Mouse (Mus musculus) megakaryocyte, embryonic 14.5 days (primary cell): ENCODE results near the gene Gm13271.
"Not testable (repeated sequence)": the region's sequence is repeated elsewhere in the genome, so short reads cannot be mapped to it uniquely, and the experiment has no call there.

Experiments used
- FLI1 ChIP-seq: IDR thresholded peaks from 2 replicates; pipeline ENCODE4 v1.6.1; 2012; ENCODE audit warnings: low read length, inconsistent platforms, mixed read lengths
- GATA1 ChIP-seq: IDR thresholded peaks from 3 replicates; pipeline ENCODE4 v1.6.1; 2012; ENCODE audit warnings: mixed read lengths, low read length, inconsistent platforms, borderline replicate concordance

- TF ChIP-seq GATA1, FLI1: not testable (repeated sequence)
These were observed 5.8 kb downstream of the Gm13271 start for GRCm38 (mm10) chr4:88760431-88760830.
